Mouse (Mus musculus): ENCODE results near the gene Vapb. TPM values are rescaled to one million over a fixed set of nuclear protein-coding genes. Genes with fewer than 3 reads are reported as not detected.

Vapb gene
- polyA plus RNA-seq, 1 experiment from 2014 or later, result 4.7 TPM

DNA sequence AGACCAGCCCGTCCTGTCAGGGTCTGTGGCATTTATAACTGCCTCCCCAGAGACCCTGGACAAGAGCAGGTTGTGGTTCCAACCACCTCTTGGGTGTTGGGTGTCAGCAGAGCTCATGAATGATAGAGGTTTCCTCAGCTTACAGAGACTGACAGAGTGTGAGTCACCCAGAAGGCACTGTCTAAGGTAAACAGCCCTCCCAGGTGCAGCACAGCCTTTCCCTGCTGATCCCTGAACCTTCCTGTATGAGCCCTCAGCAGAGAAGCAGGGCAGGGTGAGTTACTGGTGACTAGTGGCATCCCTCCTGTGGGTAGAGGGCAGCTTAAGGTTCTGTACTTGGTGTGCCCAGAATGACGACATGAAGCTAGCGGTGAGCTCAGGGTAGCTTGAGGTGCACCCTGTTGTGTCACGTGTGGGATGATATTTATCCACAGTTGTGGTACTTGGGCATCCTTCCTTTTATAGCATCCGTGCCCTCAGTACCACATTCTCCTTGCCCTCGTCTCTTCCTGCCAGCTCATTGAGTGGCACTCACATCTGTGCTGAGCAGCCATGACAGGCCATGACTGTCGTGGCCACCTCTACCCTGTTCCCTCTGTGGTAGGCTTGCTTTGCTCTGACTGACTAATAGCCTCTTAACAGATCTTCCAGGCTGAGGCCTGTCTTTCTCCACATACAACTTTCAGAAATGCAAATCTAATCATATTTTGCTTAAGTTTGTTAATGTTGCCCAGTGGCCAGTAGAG, 6.9 kb downstream of the Vapb start:
- peak; percentile 47 for ATAC-seq
- DNase-seq, result no peak
- H3K4me1 ChIP-seq (ENCODE audit: insufficient read depth), result peaks cover 23% of the 10 kb centered on the region

GRCm38 (mm10) chr2:173748961-173749659, 11.8 kb downstream of the Vapb start:
- no peaks in the 10 kb centered on the region for H3K36me3 ChIP-seq (replicated peaks; ENCODE audit: insufficient read depth, low read length)
- 0 out of 2 replicates have a peak overlapping the region, but pooled peaks have one; percentile 13 for H3K27ac ChIP-seq (ENCODE audit: low read depth)
- ATAC-seq (peak; percentile 71), DNase-seq (no peak)
- WGBS (ENCODE audit: insufficient replicate concordance), result 68% methylated on average over 2 of the region's 2 CpGs
- peaks cover 11% of the 10 kb centered on the region for H3K4me1 ChIP-seq (ENCODE audit: insufficient read depth)
- H3K4me3 ChIP-seq (ENCODE audit: low read depth, low read length), result no peak overlapping the region
- H3K27me3 ChIP-seq (ENCODE audit: insufficient read depth, low read length), result no peaks in the 10 kb centered on the region
- H3K9me3 ChIP-seq (ENCODE audit: low read length), result no peaks in the 10 kb centered on the region
- no peak for TF ChIP-seq CTCF (IDR thresholded peaks at IDR 0.05; ENCODE audit: low read depth)
- no peak for TF ChIP-seq EP300 (IDR thresholded peaks at IDR 0.05; ENCODE audit: low read depth)
- no peak overlapping the region for H3K4me2 ChIP-seq (ENCODE audit: low read depth, low read length)
- no peak overlapping the region for H3K9ac ChIP-seq (replicated peaks)

More for the DNA sequence above, 6.9 kb downstream of the Vapb start:
- WGBS (ENCODE audit: insufficient replicate concordance), result 72% methylated on average over 7 of the region's 7 CpGs
- no peak overlapping the region for H3K4me3 ChIP-seq (ENCODE audit: low read depth, low read length)
- no peak overlapping the region for H3K9ac ChIP-seq (replicated peaks)
- TF ChIP-seq EP300 (IDR thresholded peaks at IDR 0.05; ENCODE audit: low read depth) (no peak), CTCF (IDR thresholded peaks at IDR 0.05; ENCODE audit: low read depth) (no peak)
- no peaks in the 10 kb centered on the region for H3K9me3 ChIP-seq (ENCODE audit: low read length)
- no peak overlapping the region for H3K27ac ChIP-seq (ENCODE audit: low read depth)
- H3K36me3 ChIP-seq (replicated peaks; ENCODE audit: insufficient read depth, low read length), result no peaks in the 10 kb centered on the region
- H3K4me2 ChIP-seq (ENCODE audit: low read depth, low read length), result no peak overlapping the region
- no peaks in the 10 kb centered on the region for H3K27me3 ChIP-seq (ENCODE audit: insufficient read depth, low read length)

GRCm38 (mm10) chr2:173755433-173756144, 18.3 kb downstream of the Vapb start:
- Histone ChIP-seq H3K4me2 (ENCODE audit: low read depth, low read length) (no peak overlapping the region), H3K4me3 (ENCODE audit: low read depth, low read length) (no peak overlapping the region), H3K4me1 (ENCODE audit: insufficient read depth) (no peaks in the 10 kb centered on the region; the same call in 1 of the 2 replicates), H3K36me3 (replicated peaks; ENCODE audit: insufficient read depth, low read length) (no peaks in the 10 kb centered on the region), H3K27ac (ENCODE audit: low read depth) (no peak overlapping the region), H3K9me3 (ENCODE audit: low read length) (no peaks in the 10 kb centered on the region), H3K27me3 (ENCODE audit: insufficient read depth, low read length) (no peaks in the 10 kb centered on the region), H3K9ac (replicated peaks) (no peak overlapping the region)
- ATAC-seq (no peak), DNase-seq (no peak)
- 73% methylated on average over 8 of the region's 8 CpGs for WGBS (ENCODE audit: insufficient replicate concordance)
- TF ChIP-seq EP300 (IDR thresholded peaks at IDR 0.05; ENCODE audit: low read depth) (no peak), CTCF (IDR thresholded peaks at IDR 0.05; ENCODE audit: low read depth) (no peak)

GRCm38 (mm10) chr2:173757624-173758155, 20.4 kb downstream of the Vapb start:
- H3K36me3 ChIP-seq (replicated peaks; ENCODE audit: insufficient read depth, low read length), result peaks cover 3% of the 10 kb centered on the region; the same call in 1 of the 2 replicates
- H3K27ac ChIP-seq (ENCODE audit: low read depth), result no peak overlapping the region
- no peaks in the 10 kb centered on the region; the same call in 1 of the 2 replicates for H3K4me1 ChIP-seq (ENCODE audit: insufficient read depth)
- no peak for TF ChIP-seq CTCF (IDR thresholded peaks at IDR 0.05; ENCODE audit: low read depth)
- no peak for TF ChIP-seq EP300 (IDR thresholded peaks at IDR 0.05; ENCODE audit: low read depth)
- no peak overlapping the region for H3K4me3 ChIP-seq (ENCODE audit: low read depth, low read length)
- H3K9me3 ChIP-seq (ENCODE audit: low read length), result no peaks in the 10 kb centered on the region
- ATAC-seq (no peak), DNase-seq (no peak)
- WGBS (ENCODE audit: insufficient replicate concordance), result 74% methylated on average over 8 of the region's 8 CpGs
- no peak overlapping the region for H3K9ac ChIP-seq (replicated peaks)
- H3K27me3 ChIP-seq (ENCODE audit: insufficient read depth, low read length), result no peaks in the 10 kb centered on the region
- H3K4me2 ChIP-seq (ENCODE audit: low read depth, low read length), result no peak overlapping the region

DNA sequence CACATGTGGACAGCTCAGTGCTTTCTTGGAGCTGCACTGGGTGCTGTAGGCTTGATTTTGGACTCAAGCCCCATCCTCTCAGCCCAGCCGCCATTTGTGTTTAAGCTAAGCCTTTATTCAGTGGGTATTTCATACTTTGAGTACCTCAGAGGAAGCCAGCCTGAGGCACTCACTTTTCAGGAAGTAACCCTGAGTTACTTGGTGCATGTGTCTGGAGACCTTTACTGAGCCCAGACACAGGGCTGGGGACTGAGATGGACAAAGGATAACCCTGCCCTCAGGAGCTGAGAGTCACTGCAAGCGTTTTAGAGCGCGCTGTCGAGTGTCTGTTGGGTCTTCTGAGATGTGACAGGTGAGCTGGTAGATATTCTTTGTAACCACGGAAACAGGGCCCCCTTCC, 23.3 kb downstream of the Vapb start:
- H3K27ac ChIP-seq (ENCODE audit: low read depth), result no peak overlapping the region
- no peak for DNase-seq
- H3K4me3 ChIP-seq (ENCODE audit: low read depth, low read length), result no peak overlapping the region
- no peak for ATAC-seq
- H3K27me3 ChIP-seq (ENCODE audit: insufficient read depth, low read length), result no peaks in the 10 kb centered on the region
- no peak overlapping the region for H3K4me2 ChIP-seq (ENCODE audit: low read depth, low read length)
- H3K9ac ChIP-seq (replicated peaks), result no peak overlapping the region
- H3K9me3 ChIP-seq (ENCODE audit: low read length), result no peaks in the 10 kb centered on the region
- WGBS (ENCODE audit: insufficient replicate concordance), result 79% methylated on average over 6 of the region's 6 CpGs
- no peaks in the 10 kb centered on the region; the same call in 1 of the 2 replicates for H3K4me1 ChIP-seq (ENCODE audit: insufficient read depth)
- TF ChIP-seq CTCF (IDR thresholded peaks at IDR 0.05; ENCODE audit: low read depth) (no peak), EP300 (IDR thresholded peaks at IDR 0.05; ENCODE audit: low read depth) (no peak)
- H3K36me3 ChIP-seq (replicated peaks; ENCODE audit: insufficient read depth, low read length), result peaks cover 7% of the 10 kb centered on the region

DNA sequence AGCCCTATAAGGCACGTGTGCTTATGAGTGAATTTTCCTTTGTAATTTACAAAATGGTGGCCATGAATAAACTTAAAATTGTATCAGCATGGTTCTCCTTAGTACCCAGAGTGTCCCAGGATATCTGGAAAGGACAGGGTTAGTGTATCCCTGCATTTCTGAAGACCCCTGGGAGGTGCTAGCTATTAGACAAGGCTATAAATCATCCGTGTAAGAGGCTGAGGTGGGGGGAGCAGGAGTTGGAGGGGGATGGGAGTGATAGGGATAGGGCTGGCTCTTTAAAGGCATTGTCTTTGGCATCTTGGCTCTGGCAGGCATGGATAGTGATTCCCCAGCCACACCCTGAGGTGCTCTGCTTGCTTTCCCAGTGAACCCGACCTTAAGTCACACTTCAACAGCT, 27.3 kb downstream of the Vapb start:
- WGBS (ENCODE audit: insufficient replicate concordance), result 72% methylated on average over 3 of the region's 3 CpGs
- Histone ChIP-seq H3K27ac (ENCODE audit: low read depth) (no peak overlapping the region), H3K4me1 (ENCODE audit: insufficient read depth) (peaks cover 4% of the 10 kb centered on the region; the same call in 1 of the 2 replicates), H3K9ac (replicated peaks) (no peak overlapping the region), H3K4me2 (ENCODE audit: low read depth, low read length) (no peak overlapping the region), H3K36me3 (replicated peaks; ENCODE audit: insufficient read depth, low read length) (peaks cover 10% of the 10 kb centered on the region), H3K9me3 (ENCODE audit: low read length) (no peaks in the 10 kb centered on the region), H3K4me3 (ENCODE audit: low read depth, low read length) (no peak overlapping the region), H3K27me3 (ENCODE audit: insufficient read depth, low read length) (no peaks in the 10 kb centered on the region)
- ATAC-seq, result no peak
- no peak for DNase-seq
- TF ChIP-seq EP300 (IDR thresholded peaks at IDR 0.05; ENCODE audit: low read depth) (no peak), CTCF (IDR thresholded peaks at IDR 0.05; ENCODE audit: low read depth) (no peak)

Data from liver, postnatal 0 days (tissue).